Mouse (Mus musculus): ENCODE measurements around the gene Ap3b2.
A peak's percentile ranks its signal among the peaks of the same experiment; 100 is the strongest.
"Not testable (repeated sequence)": the region's sequence is repeated elsewhere in the genome, so short reads cannot be mapped to it uniquely, and the experiment has no call there.

Ap3b2 gene

GRCm38 (mm10) chr7:81493331-81494021 is at the start of gene Ap3b2:
Gene Ap3b2, minus strand, starts transcription at chr7:81493925.
- DNase-seq (ENCODE audit: low spot score in 2 of 2) = peak in 1 of 2 experiments; percentile 11

DNA sequence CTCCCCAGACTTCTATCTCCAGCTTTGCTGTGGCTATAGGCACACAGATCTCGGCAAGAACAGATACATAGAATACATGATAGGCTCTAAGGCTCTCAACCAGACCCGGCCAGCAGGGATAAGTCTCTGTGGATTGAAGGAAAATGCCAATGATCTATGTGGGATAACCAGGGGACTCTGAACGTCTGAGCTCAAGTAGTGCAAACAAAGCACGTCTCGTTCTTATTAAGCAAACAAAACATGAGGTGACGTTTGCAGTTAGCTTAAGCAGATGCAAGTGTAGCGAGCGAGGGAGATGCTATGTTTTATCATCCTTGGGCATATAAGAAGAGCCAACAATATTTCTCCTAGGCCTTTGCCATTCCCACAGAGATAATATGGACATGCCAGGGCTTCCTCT is 49.2 kb upstream of the Ap3b2 start:
- no peak for DNase-seq (ENCODE audit: low spot score in 2 of 2)

- no peak for DNase-seq (ENCODE audit: low spot score in 2 of 2)
Observed at GRCm38 (mm10) chr7:81541924-81542524, 48.3 kb upstream of the Ap3b2 start.

- no peak for DNase-seq (ENCODE audit: low spot score in 2 of 2)
Observed at GRCm38 (mm10) chr7:81540999-81541398, 47.3 kb upstream of the Ap3b2 start.

- no peak for DNase-seq (ENCODE audit: low spot score in 2 of 2)
Observed at GRCm38 (mm10) chr7:81539565-81539964, 45.8 kb upstream of the Ap3b2 start.

DNA sequence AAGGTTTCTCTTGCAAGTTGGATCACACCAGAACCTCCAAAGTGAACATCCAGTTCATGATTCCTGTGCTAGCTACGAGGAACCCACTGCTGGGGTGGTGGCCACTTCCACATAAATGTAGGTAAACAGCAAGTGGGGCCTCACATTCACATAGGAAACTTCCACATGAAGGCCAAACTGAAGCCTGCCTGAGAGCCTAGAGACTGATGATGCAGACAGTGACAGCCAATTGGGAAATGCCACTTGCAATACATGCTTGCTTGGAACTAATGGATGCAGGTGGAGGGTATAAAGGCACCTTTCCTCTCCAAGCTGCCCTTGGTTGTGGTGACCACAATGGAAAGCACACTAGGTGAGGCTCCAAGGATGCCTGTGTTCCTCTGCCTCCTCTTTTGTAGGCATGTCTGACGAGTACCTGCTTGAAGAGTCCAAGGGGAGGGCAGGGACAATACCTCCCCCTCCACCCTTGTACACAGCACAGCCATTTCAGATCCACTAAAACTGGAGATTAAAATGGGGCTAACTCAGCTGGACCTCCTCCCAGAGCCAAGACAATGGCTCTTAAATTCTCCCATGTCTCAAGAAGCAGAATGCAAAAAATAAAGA is 44.4 kb upstream of the Ap3b2 start:
- peak; percentile 5 to 7 for DNase-seq (ENCODE audit: low spot score in 2 of 2)

DNA sequence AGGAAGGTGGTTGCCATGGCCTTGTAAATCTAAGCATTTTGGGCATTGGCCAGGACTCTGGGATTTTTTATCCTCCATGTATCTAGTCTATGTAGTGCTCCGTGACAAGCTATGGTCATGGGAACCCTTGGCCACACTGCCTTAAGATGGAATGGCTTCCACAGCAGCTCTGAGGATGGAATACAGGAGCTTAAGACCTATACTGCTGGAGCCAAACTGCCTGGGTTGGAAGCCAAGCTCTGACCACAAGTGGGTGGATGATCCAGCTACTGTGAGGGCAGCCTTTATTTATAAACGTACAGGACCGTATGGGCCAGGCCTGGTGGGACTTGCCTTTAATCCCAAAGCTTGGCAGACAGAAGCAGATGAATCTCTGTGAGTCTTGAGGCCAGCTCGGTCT is 42.8 kb upstream of the Ap3b2 start:
- no peak for DNase-seq (ENCODE audit: low spot score in 2 of 2)

GRCm38 (mm10) chr7:81531462-81531861 is 37.7 kb upstream of the Ap3b2 start:
- DNase-seq (ENCODE audit: low spot score in 2 of 2) = no peak

- no peak for DNase-seq (ENCODE audit: low spot score in 2 of 2)
Observed at GRCm38 (mm10) chr7:81528918-81529317, 35.2 kb upstream of the Ap3b2 start.

GRCm38 (mm10) chr7:81523663-81524017 is 29.9 kb upstream of the Ap3b2 start:
- no peak for DNase-seq (ENCODE audit: low spot score in 2 of 2)

DNA sequence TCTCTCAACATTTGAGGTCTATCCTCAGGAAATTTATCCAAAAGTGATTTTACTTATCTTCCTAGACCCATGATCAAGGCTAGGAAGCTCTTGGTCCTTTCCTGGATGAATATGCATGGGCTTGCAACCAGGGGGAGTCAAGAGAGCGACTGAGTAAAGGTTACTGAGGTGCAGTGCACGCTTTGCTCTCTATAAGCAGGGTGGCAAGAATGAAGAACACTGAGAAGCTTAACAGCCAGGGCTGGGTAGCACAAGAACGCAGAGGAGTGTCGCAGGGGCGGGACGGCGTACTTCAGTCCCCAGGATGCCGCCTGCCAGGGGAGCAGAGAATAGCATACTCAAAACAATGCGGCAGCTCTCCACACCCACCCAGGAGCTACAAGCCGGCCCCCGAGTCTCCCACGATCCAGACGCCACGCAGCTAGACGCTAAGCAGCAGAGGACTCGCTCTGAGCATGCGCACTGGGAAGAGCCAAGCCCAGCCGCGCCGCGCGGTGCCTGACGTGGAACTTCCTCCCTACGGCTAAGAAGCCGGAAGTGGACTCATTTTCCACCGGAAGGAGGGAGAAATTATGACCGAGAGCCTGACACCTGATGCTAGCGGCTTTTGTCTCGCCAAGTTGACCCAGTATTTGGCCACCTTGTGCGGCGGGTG is 29.4 kb upstream of the Ap3b2 start:
- peak; percentile 83 to 86 for DNase-seq (ENCODE audit: low spot score in 2 of 2)

GRCm38 (mm10) chr7:81516154-81517030 is 22.7 kb upstream of the Ap3b2 start:
- no peak for DNase-seq (ENCODE audit: low spot score in 2 of 2)

DNA sequence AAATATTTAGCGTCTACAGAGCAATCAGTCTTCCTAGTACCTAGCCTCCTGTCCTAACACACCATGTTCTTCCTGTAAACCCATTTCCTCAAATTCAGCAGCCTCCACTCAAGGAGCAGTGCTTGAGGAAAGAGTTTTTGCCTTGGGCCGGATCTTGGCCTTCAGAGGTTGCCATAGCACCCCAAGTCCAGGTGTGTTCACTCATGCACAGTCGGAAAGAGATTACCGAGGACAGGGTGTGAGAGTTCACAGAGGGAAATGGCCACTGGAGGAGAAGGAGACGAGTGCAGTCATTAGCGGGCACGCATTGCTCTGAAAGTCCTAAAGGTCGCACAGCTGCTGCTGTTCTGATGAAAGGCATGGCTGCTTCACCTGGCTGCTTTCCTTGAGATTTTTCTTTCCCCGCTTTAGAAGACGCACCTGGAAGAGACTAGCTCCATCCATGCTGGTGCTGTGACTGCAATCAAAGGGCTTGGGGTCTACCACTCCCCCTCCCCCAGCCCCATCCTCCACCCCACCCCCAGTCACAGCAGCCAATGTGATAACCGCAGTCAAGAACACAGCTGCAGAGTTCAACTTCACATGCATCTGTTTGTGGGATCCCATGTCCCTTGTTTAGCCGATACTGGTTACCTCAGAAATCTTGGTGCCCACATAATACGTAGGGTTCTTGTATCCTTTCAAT is 21.3 kb upstream of the Ap3b2 start:
- no peak for DNase-seq (ENCODE audit: low spot score in 2 of 2)

DNA sequence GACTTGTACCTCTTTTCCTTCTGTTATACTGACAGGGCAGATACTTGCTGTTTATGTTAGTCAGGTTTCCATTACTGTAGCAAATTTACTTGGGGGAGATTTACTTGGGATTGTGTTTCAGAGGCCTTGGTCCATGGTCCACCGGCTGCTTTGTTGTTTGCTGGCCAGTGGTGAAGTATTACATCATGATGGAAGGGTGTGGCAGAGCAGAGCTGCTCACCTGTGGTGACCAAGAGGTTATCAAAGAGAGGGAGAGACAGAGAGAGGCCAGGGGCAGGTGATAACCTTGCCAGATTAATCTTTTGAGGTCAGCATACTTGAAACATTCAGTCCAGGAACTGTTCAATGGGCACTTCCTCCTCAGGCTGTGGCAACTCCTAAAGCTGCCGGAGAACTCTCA is 7.3 kb upstream of the Ap3b2 start:
- no peak for DNase-seq (ENCODE audit: low spot score in 2 of 2)

- DNase-seq (ENCODE audit: low spot score in 2 of 2) = no peak
Observed at GRCm38 (mm10) chr7:81498181-81498580, 4.5 kb upstream of the Ap3b2 start, which contains the start of gene BC048679. Gene BC048679, minus strand, starts transcription at chr7:81498281.

DNA sequence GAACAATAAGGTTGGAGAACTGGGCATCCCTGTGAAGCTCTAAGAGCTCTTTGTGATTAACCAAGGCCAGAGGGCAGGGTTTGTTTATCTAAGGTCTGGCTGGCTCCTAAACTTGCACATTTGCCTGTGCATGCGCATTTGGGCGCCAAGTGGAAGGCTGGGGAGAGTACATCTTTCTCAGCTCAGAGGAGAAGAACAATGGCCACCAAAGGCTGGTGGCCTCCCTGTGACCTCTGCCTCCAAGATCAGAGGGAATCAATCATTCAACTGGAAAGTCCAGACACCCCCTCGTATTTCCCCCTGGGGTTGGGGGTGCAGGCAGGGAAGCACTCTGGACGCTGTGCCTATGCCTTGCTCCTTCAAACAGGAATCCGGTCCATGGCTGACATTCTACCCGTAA is 3.4 kb upstream of the Ap3b2 start:
- no peak for DNase-seq (ENCODE audit: low spot score in 2 of 2)

- DNase-seq (ENCODE audit: low spot score in 2 of 2) = no peak
Observed at GRCm38 (mm10) chr7:81492628-81493027, 1.1 kb downstream of the Ap3b2 start.

DNA sequence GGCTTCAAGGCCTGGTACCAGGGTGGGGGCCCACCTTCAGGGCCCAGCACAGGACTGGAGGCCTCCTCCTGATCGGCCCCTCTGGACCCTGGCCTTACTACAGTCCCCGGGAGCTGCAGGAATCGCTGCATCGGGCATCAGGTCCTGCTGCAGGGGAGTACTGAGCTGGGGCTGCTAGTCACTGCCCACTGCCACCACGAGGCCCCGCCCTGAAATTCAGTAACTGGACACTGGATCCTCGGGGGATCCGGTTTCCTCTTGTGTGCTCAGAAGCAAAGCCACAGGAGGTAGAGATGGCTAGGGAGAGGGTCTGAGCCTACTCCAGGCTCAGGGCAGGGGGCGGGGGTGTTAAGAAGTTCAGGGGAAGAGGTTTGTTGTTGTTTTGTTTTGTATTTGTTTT is 4.1 kb downstream of the Ap3b2 start:
- DNase-seq (ENCODE audit: low spot score in 2 of 2) = no peak

GRCm38 (mm10) chr7:81480800-81481199 is 12.9 kb downstream of the Ap3b2 start:
- DNase-seq (ENCODE audit: low spot score in 2 of 2) = no peak

- DNase-seq (ENCODE audit: low spot score in 2 of 2) = no peak
Observed at GRCm38 (mm10) chr7:81479531-81480090, 14.1 kb downstream of the Ap3b2 start.

DNA sequence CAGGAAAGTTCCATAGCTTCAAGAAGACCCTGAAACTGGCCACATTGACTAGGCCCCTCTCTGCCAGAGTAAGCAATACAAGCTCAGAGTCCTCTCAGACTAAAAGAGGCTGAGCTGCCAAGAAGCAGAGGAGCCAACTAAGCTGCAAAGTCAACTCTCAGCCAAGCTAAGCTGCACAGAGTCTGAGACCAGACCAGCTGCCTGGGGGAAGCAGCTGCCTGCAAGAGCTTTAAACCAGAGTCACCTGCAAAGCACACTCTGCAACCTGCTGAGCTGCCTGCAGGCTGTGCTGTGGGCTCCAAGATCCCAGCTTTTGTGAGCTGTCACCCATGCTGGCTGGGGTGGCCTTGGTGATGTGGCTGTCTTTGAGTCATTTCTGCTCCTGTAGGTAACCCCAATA is 15.5 kb downstream of the Ap3b2 start:
- not testable (repeated sequence) for DNase-seq (ENCODE audit: low spot score in 2 of 2)
